Mouse (Mus musculus) cerebellum, postnatal 10 days (tissue): ENCODE results near the gene Ccdc28a.

Experiments used
- DNase-seq, 2 experiments: peaks; one replicate each; pipeline ENCODE4 v3.0.0; 2021; ENCODE audit warnings: mixed read lengths in 2 of 2

Gene Ccdc28a

GRCm38 (mm10) chr10:18234560-18235401 is at the start of gene Ccdc28a:
TSS of gene Ccdc28a (minus strand) at chr10:18234998.
- peak; percentile 97 to 99 for DNase-seq

DNA sequence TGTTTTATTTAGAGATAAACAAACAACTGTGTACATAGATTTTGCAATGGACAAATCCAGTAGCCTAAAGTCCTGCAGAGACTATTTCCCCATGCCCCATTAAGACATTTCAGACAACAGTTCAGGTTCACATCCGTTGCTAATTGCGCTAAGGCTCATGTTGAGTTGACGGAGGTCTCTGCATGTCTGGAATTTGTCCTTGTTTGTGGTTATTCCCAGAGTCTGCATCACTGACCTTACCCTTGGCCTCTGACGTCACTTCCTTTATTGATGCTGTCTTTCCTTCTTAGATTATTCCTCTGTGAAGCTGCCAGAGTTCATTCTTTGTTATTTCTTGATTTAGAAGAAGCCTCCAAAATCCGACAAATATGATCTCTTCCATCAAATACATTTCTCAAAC is 49.2 kb upstream of the Ccdc28a start:
- no peak for DNase-seq

DNA sequence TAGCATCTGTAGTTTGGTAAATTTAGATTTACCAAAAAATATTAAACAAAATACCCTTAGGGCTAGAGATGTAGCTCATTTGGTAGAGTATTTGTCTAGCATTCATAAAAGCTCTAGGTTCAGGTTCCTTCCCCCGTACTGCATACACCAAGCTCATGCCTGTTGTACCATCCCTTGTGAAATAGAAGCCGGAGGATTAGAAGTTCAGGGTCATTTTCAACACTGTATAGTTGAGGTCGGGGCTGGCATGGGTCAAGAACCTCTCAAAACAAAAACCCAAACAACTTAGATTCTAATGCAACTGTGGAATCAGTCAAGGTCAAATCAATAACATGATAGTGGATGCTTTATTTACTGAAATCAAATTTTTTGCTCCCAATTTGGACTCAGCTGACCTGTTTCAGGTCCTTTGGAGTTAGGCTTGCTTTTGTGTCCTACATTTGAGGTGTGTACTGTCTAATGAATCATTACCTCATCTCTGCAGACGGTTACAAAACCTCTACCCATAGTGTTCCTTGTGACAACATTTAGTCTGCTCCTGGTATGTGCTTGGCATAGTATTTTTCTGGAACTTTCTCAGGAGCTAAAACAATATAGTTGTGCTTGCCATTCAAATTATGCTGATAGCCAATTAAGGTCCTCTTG is 41.4 kb upstream of the Ccdc28a start:
- DNase-seq = no peak

DNA sequence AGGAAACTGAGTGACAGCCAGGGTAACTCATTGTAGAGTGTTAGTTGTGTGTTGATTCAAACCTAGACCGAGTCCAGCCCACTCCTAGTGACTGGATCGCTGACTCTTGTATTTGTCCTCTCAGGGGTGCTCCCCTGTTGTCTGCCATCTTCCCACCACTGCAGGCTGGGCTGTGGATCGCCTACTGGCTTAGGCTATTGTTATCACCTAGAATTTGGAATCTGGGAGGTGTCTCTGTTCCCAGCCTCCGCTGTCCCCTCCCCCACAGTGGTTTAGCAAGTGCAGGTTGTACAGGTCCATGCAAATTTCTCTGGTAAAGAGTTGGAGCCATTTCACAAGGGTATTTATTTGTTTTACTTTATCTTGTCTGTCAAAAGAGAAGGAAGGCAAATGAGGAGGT is 16.5 kb upstream of the Ccdc28a start:
- no peak for DNase-seq

GRCm38 (mm10) chr10:18243614-18244013 is 8.8 kb upstream of the Ccdc28a start:
- DNase-seq = no peak

GRCm38 (mm10) chr10:18237191-18237590 is 2.4 kb upstream of the Ccdc28a start:
- DNase-seq = peak in 1 of 2 experiments; percentile 15

DNA sequence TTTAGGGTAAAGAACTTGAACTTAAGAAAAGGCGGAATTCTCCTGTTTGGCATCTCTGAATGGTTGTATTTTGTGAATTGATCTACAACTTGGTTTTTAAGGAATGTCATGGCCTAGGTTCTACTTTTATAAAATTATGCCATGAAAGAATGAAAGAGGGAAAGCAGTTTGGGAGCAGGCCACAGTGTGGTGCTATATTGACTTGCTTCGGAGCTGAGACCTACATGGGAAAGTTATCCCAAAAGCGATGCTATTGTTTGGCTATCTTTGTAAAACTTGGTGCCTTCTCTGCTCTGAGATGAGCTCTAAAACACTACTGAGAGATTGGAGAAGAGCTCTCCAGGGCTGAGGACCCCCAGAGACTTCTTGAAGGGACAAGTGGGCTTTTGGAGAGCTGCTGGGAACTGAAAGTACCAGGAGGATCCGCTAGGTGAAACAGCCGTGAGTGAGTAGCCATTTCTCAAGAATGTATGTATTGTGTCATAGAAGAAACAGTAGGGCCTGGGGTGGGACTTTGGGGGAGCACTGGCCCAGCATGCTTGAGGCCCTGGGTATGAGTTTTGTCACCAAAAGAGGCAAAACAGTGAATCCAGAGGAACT is 1.6 kb upstream of the Ccdc28a start:
- DNase-seq = peak; percentile 7 to 13

DNA sequence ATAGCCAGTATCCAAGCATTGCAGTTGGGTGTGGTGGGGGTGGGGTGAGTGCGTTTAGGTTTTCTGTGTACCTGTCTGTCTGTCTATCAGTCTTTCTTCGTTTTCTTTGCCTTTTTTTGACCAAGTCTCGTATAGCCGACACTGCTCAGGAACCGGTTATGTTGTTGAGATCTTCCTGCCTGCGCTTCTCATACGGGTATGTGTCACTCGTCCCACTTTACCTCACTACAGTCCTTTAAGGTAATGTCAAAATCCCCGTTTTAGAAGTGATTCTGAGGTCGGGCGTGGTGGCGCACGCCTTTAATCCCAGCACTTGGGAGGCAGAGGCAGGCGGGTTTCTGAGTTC is 577 bp upstream of the Ccdc28a start:
- DNase-seq = no peak

- peak; percentile 17 to 23 for DNase-seq
These were observed 907 bp downstream of the Ccdc28a start for GRCm38 (mm10) chr10:18233891-18234290.

- peak; percentile 50 to 54 for DNase-seq
These were observed 10.4 kb downstream of the Ccdc28a start for GRCm38 (mm10) chr10:18224386-18224785.

DNA sequence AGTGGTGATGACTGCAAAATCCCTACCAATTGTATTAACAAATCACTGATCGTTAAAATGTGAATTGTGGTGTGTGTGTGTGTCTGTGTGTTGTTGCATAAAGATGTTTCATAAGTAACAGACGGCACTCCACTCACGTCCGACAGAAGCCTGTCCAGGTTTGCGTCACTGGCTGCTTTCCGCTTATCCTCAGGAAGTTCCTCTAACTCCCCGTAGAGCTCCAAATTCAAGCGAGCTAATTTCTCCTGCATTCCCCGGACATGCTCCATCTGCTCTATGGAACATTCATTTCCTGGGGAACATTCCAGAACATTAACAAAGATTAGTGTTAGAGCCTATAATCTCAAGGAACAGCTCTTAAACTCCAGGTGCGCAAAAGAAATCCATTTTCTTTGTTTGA is 15.4 kb downstream of the Ccdc28a start:
- DNase-seq = no peak

DNA sequence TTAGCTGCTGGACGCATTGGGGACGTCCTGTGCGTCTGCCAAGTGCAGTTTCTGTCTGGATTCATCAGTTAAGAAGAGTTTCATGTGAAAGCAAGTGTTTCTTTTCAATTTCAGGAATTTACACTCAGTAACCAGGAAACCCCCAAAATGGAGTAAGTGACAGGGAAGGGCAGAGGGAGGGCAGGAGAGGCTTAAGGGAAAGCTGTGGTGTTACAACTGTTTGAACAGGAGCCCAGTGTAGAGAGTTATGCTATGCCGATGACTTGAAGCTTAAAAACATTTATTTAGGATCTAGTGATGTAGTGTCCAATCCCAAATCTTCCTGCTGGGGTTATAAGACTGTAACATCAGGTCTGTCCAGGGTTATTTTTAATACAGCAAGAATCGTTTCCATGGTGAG is 20.7 kb downstream of the Ccdc28a start:
- no peak for DNase-seq

DNA sequence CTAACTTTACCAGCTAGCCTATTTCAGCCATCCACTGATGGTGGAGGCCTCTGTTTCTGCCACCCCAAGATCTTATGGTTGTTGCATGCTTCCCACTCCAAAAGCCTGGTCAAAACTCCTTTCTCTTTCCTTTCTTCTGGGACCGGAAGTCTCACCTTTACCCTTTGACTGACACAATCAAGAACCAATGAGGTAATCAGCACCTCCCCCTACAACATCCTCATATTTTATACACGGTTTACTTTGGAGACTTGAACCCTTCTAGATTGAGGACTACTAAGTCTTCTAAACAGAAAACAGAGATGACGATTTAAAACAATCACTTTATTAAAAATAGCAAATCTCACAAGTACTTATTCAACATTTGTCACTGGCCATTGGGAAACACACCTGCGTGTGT is 21.4 kb downstream of the Ccdc28a start:
- DNase-seq = no peak

DNA sequence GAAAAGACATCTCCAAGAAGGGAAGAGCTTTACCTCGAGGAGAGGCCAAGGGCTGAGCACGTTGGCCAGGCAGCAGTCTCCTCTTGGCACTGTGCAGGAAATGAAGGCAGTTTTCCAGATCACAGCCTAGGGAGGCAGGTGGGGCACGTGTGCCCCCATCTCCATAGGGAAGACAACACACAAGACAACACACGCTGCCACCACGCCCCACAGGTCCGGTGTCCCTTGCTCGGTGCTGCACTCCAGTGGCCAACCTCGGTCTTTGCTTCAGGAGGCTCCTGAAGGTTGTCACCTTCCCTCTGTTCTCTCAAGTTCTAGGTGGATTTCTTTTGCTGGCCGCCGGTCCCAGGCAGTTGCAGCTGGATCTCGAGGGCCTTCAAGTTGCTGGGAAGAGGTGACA is 24.1 kb downstream of the Ccdc28a start, which contains the start of gene Ect2l:
Ect2l (minus strand) TSS at position 165 of the 400 bp plus-strand sequence.
- DNase-seq = peak; percentile 55 to 63

DNA sequence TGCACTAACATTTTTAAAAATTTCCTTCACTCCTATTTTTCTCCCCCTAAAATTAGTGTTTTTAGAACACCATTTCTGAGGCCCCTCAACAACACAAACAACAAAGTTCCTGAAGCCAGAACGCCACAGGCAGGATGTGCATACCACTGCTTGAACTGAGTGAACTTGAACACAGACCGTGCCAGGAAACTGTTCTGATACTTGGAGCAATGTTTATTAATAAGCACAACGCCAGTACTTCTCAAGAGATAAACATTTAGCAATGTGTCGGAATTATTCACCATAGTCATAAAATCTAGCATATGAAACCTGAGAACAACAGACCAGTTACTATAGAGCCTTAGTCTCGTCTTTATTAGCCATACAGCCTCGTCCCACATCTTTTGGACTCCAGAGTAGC is 24.7 kb downstream of the Ccdc28a start:
- no peak for DNase-seq

DNA sequence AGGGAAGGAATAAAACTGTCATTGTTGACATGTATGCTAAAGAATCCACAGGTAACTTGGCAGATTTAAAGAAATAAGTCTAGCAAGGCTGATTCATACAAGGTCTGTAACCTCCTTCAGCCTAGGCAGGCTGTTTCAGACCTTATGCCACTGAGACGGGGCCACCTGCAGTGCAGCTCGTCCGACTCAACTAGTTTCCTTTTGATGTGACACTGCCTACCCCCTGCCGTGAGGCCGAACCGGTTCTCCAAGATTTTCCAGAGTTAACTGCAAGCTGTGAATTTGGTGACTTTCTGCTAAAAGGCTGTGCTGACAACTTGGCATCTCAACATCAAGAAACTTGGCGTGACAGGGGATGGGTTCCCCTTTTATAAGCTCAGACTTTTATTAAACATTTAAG is 30.7 kb downstream of the Ccdc28a start:
- DNase-seq = peak; percentile 27 to 38

- no peak for DNase-seq
These were observed 32.4 kb downstream of the Ccdc28a start for GRCm38 (mm10) chr10:18202401-18202800.

DNA sequence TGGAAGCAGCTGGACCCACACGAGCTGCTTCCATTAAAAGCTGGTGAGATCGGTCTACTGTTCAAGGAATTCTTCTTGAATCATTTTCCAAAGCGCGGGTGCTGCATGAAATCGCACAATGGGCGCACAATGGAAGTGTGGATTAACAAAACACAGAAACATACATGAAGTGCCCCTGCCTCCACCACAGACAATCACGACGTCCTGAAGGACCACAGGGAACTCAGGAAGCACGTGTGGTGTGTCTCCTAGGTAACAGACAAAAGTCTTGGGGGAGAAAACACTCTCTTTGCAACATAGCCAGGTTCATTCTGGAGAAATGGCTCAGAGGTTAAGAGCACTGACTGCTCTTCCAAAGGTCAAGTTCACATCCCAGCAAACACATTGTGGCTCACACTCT is 34.1 kb downstream of the Ccdc28a start:
- DNase-seq = no peak

DNA sequence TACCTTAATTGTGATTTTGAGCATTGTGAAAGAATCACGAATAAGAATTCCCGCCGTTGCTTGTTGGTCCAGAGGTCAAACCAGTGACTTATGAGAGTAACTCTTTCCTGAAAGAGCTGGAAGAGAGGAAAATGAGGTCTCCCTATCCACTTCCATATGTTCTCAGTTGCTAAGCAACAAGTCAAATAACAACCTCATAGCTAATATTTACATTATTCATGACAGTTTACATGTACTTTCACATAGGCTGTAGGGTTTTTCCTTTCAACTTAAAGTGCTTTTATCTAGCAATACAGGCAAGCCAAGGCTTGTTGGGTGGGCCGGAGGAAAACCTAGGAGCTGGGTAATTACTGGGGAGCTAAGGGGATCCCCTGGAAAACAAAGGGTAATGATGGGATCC is 34.9 kb downstream of the Ccdc28a start:
- DNase-seq = no peak

DNA sequence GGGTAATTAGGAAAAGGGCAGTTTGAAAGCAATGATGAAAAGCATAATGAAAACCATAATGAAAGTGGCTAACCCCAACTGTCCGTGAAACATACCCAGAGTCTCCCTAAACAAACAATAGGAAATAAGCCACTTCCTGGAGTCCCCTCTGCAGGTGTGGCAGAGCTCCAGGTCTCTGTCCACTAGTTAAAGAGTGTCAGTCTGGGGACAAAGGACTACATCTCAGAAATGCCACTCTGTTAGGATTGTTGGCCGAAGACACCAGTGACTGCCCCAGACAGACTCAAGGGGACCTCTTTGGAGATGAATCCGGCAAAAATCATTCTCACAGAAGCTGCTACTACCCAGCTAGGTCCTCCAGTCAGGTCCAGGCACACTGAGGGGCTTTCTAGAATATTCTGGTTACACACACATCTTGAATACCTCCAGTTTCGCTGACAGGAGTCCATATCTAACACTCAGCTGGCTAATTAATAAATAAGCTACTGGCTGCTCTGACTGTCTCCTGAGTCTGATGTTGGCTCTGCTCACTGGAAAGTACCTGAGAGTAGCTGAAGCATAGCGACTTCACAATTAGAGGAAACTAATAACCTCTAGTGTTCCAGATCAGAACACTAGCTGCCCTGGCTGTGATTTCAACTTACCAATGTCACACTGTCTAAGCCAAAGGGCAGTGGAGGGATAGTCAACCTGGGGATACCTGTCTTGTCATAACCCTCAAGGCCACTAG is 36.3 kb downstream of the Ccdc28a start:
- DNase-seq = no peak

DNA sequence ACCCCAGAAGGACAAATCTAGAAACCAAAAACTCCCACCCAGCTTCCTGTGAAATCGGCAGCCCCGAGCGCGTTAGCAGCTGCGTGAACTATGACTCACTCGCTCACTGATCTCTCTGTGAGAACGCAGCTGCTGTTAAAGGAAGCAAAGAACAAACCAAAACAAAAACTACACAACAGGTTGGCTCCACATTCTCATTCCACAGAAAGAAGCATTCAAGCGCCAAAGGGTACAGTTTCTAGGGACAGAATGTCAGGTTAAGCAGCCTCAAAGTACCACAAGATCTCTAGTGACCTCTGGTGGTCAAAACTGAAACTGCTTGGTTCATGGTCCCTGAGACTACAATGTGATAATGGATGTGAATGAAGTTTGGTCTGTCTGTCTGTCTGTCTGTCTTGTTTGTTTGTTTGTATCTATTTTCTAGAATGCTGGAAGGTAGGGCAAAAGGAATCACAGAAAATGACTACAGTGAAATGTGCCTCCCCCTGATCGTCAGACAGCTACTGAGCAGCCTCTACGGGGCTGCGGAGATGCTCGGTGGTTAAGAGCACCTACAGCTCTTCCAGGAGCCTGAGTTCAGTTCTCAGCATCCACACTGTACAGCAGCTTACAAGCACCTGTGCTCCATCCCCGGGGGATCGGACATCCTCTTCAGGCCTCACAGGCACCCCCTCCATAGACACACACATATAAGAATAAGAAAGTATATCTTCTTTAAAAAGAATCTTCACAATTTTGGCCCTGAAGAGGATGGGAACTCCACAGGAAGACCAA is 37.4 kb downstream of the Ccdc28a start:
- peak; percentile 83 to 92 for DNase-seq

DNA sequence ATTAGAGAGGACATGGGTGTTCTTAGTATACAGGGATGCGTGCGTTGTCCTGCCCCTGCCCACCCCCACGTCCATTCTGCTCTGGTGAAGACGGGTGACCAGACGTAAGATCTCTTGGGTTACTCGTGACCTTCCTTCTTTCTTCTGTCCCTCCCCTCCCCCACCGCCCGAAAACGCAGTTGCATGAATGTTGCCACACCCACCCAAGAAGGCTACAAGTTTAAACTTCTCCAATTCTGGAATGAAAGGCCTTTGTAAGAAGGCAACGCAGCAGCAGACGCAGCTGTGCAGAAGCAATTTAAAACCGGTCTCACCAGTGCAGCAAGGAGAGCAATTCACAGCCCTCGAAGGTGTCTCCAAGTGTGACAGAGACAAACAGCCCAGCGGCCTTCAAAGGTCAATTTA is 40.1 kb downstream of the Ccdc28a start:
- DNase-seq = no peak
